9 mouse cellular contexts compared by ENCODE assay signal in the genomic region with DNA sequence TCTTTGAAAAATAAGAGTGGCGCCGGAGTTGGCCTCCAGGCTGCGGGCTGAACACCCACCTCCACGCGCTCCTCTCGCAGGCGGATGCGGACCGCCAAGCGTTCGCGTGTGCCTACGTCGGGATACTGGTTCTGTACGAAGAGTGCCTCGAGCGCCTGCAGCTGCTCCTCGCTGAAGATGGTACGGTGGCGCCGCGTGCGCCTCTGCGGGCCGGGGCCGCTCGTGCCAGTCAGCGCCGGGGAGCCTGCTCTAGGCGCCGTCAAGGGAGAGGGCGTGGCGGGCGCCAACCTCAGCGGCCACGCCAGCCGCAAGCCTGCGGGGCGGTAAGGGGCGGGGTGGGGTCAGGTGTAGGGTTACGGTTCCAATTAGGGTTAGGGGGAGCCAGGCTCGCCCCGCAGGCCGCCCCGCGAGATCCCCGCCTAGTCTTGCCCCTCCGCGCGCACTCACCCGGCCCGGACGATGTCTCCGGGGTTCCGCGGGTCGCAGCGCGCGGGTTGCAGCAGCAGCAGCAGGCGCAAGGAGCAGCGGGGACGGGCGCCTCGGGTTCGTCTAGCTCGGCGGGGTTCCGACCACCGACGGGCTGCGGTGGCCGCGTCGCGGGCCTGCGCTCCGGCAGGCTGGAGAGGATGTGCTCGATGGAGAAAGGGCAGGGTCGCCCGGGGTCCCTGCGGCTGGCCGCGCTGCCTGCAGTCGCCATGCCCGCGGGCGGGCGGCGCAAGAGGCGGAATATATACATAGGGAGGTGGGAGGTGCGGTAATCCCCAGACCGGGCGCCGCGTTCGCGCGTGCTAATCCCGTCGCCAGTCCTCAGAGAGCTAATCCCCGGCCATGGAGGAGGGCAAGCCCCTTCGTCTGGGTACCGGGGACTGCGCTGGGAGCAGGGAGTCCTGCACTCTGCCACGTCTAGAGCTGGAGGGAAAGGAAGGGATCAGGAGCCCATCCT. TPM values are rescaled to one million over a fixed set of nuclear protein-coding genes. Genes with fewer than 3 reads are reported as not detected.
A peak's percentile ranks its signal among the peaks of the same experiment; 100 is the strongest.
DNase-seq lines count a peak whose midpoint lies in the region; ATAC-seq and TF ChIP-seq lines count a peak whose summit lies in the region.
"Had no signal": no experiment of that assay in that cellular context is flagged by ENCODE, and none has a peak within 500 bp of the region (broad histone marks: within the 10 kb centered on the region; RNA-seq: fewer than 3 reads in every experiment).

A gene (minus strand): TSS at position 753 of the 943 bp plus-strand sequence.

- 0 out of 2 replicates have a peak within 1 kb of the TSS, but pooled peaks have one; percentile 35 for H3K9ac ChIP-seq in kidney, postnatal 0 days (ENCODE audit: low read depth, low read length)
- H3K9ac ChIP-seq in stomach, postnatal 0 days (ENCODE audit: low read length), result peak within 1 kb of the TSS; percentile 43; the same call in 1 of the 2 replicates

- H3K4me2 ChIP-seq in kidney, postnatal 0 days (ENCODE audit: low read length), result peak within 1 kb of the TSS; percentile 62
- peak within 1 kb of the TSS; percentile 59 for H3K4me2 ChIP-seq in stomach, postnatal 0 days (replicated peaks; ENCODE audit: low read depth)

- no peak for TF ChIP-seq EP300 in stomach, postnatal 0 days (optimal IDR thresholded peaks at IDR 0.05)

- DNase-seq in kidney, postnatal 0 days (ENCODE audit: low spot score), result no peak
- no peak for DNase-seq in kidney, adult 9 months
- DNase-seq in heart, postnatal 4 days, result peak; percentile 22
- DNase-seq in lung, postnatal 10 days, result peak; percentile 17
- DNase-seq in stomach, postnatal 0 days (ENCODE audit: low spot score), result peak; percentile 57
- no peak for DNase-seq in layer of hippocampus, postnatal 36 days
- no peak for DNase-seq in ovary, adult 18-20 months (ENCODE audit: low spot score)

- peak; percentile 18; the same call in 1 of the 2 replicates for ATAC-seq in kidney, postnatal 0 days (replicated peaks; ENCODE audit: low FRiP score, low read depth)
- ATAC-seq in stomach, postnatal 0 days (ENCODE audit: low FRiP score, low TSS enrichment), result peak; percentile 49; the same call in 1 of the 2 replicates

- peaks cover 54% of the 10 kb centered on the region for H3K27me3 ChIP-seq in kidney, postnatal 0 days (ENCODE audit: insufficient read depth, low read length)
- peaks cover 11% of the 10 kb centered on the region; the same call in 1 of the 2 replicates for H3K27me3 ChIP-seq in stomach, postnatal 0 days (ENCODE audit: control insufficient read depth, insufficient read depth, low read length)

- no peaks in the 10 kb centered on the region for H3K36me3 ChIP-seq in kidney, postnatal 0 days (ENCODE audit: insufficient read depth, low read length)
- H3K36me3 ChIP-seq in stomach, postnatal 0 days (ENCODE audit: control insufficient read depth, insufficient read depth, low read length), result no peaks in the 10 kb centered on the region

- under 1% methylated on average over 96 of the region's 106 CpGs for WGBS in kidney, postnatal 0 days
- WGBS in stomach, postnatal 0 days, result under 1% methylated on average over 75 of the region's 106 CpGs

- no peak within 1 kb of the TSS for H3K27ac ChIP-seq in kidney, postnatal 0 days
- no peak within 1 kb of the TSS for H3K27ac ChIP-seq in brown adipose tissue, adult 24 weeks (replicated peaks; ENCODE audit: low read depth, low read length)
- H3K27ac ChIP-seq in stomach, postnatal 0 days (replicated peaks), result no peak within 1 kb of the TSS

- peak within 1 kb of the TSS; percentile 36 for H3K4me3 ChIP-seq in kidney, postnatal 0 days (replicated peaks; ENCODE audit: low read depth, low read length)
- H3K4me3 ChIP-seq in brown adipose tissue, adult 24 weeks (ENCODE audit: insufficient read depth, low read depth, low read length), result peak within 1 kb of the TSS; percentile 39
- H3K4me3 ChIP-seq in stomach, postnatal 0 days (ENCODE audit: low read depth, low read length), result peak within 1 kb of the TSS; percentile 40

- H3K9me3 ChIP-seq in kidney, postnatal 0 days (replicated peaks; ENCODE audit: low read length), result no peaks in the 10 kb centered on the region
- H3K9me3 ChIP-seq in stomach, postnatal 0 days (ENCODE audit: control insufficient read depth, low read length), result no peaks in the 10 kb centered on the region

- no peak for TF ChIP-seq CTCF in kidney, postnatal 0 days (IDR thresholded peaks at IDR 0.05; ENCODE audit: low read depth)
- TF ChIP-seq CTCF in stomach, postnatal 0 days (IDR thresholded peaks at IDR 0.05; ENCODE audit: low read depth), result no peak

- peaks cover 11% of the 10 kb centered on the region for H3K4me1 ChIP-seq in kidney, postnatal 0 days (replicated peaks; ENCODE audit: insufficient read depth, low read length)
- no peaks in the 10 kb centered on the region; the same call in 1 of the 2 replicates for H3K4me1 ChIP-seq in brown adipose tissue, adult 24 weeks (ENCODE audit: control insufficient read depth, insufficient read depth, insufficient read length, low read length)
- H3K4me1 ChIP-seq in stomach, postnatal 0 days (replicated peaks; ENCODE audit: control insufficient read depth, insufficient read depth), result peaks cover 5% of the 10 kb centered on the region; the same call in 1 of the 2 replicates

RNA-seq across cellular contexts. Expression of the gene that starts here (rescaled TPM):
- 0.09 TPM in 1 of 2 replicates, not detected in the other for polyA plus RNA-seq in kidney, postnatal 0 days (2015; fragmentation: Nextera tagmentation; extraction: Ambion mirVana)
- polyA plus RNA-seq in brown adipose tissue, adult 24 weeks (2012; ENCODE audit: insufficient read depth, insufficient read length, missing spikeins), result not detected in 2 replicates
- not detected for total RNA-seq in heart, postnatal 4 days (2021)
- 0.21 and 0.23 TPM in 2 replicates for polyA plus RNA-seq in stomach, postnatal 0 days (2015; fragmentation: Nextera tagmentation; extraction: Ambion mirVana)
- total RNA-seq in layer of hippocampus, postnatal 36 days (2021), result not detected
- total RNA-seq: neutrophil, adult 5-6 weeks had no signal

Comparison
In these comparisons a context has a peak if more than half of its experiments do, and no peak if none do; other contexts are left out.
1. Peak in ATAC-seq, H3K4me3 ChIP-seq, H3K9ac ChIP-seq and H3K4me2 ChIP-seq in kidney, postnatal 0 days; RNA of the gene not detected or under 1 TPM.
2. Peak in DNase-seq in heart, postnatal 4 days; RNA of the gene not detected or under 1 TPM.
3. Peak in DNase-seq, ATAC-seq, H3K4me3 ChIP-seq, H3K9ac ChIP-seq and H3K4me2 ChIP-seq in stomach, postnatal 0 days; RNA of the gene not detected or under 1 TPM.